Mouse (Mus musculus) gastrocnemius, postnatal 4 days (tissue): ENCODE data around the gene Ccdc69. TPM values are rescaled to one million over a fixed set of nuclear protein-coding genes. Genes with fewer than 3 reads are reported as not detected.

Source experiments
- DNase-seq, 2 experiments: peaks; one replicate each; pipeline ENCODE4 v3.0.0; 2021 to 2022; ENCODE audit warnings: low spot score in 2 of 2, mixed read lengths in 2 of 2
- total RNA-seq, 2 experiments: library from RNA; stranded (reverse); gene quantifications; 2 replicates each; pipeline ENCODE4 v1.2.3; 2021

Ccdc69 gene
- total RNA-seq, 2 experiments from 2014 or later = 13.2 to 17.9 TPM

DNA sequence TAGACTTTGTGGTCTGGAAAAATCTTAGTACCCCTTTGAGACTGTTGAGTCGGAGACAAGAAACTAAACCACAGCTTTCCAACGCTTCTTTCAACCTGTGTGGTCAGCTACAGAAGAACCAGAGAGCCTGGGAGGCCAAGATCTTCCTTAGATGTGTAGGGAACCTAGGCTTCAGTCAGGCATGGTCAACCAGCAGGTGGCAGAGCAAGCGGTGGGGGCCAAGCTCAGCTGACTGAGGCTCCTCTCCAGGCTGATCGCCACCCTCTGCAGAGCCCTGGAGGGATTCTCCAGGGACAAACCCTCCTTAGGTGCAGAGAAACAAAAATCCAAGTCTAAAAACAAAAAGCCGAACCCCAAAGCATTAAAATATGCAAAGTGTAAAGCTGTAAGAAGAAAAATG lies 31.3 kb downstream of the Ccdc69 start:
- DNase-seq = no peak

DNA sequence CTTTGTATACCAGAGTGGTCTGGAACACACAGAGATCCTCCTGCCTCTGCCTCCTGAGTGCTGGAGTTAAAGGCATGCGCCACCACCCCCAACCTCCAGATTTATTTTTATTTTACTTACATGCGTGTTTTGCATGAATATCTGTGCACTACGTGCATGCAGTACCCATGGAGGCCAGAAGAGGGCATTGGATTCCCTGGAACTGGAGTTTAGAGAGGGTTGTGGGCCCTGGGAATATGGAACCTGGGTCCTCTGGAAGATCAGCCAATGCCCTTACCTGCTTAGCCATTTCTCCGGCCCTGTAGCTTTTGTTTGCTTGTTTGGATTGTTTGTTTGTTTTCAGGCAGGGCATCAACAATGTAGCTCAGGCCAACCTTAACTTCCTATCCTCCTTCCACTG lies 36.6 kb downstream of the Ccdc69 start:
- DNase-seq = no peak

DNA sequence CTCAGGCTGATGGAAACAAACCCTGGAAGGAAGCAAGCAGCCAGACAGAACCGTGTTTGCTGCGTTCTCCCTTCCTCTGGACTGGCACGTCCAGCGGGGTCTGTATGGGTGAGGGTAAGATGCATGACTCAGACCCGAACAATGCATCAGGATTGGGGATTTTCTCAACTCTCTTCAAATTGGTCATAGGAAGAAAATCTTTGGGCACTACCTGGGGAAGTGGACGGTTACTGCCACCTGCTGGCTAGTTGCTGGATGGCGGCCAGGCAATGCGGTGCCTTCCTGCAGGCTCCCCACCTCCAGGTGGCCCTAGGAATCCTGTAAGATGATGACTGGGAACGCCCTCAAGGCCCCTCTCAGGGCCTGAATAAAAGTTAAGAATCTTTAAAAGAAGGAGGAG lies 38.3 kb downstream of the Ccdc69 start:
- peak; percentile 61 to 76 for DNase-seq

DNA sequence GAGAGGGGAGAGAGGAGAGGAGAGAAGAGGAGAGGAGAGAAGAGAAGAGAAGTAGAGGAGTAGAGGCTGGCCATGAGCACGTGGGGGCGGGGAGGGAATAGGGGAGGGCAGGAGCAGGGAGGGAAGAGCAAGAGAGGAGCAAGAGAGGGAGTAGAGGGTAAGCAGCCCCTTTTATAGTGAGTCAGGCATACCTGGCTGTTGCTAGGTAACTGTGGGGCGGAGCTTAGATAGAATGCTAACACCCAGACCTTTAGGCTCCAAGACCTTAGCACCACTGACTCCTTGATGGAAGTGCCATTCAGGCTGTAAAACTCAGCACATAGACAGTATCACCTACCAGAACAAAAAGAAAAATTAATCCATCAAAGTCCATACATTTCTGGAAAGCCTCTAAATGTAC lies 41.3 kb downstream of the Ccdc69 start:
- no peak for DNase-seq

DNA sequence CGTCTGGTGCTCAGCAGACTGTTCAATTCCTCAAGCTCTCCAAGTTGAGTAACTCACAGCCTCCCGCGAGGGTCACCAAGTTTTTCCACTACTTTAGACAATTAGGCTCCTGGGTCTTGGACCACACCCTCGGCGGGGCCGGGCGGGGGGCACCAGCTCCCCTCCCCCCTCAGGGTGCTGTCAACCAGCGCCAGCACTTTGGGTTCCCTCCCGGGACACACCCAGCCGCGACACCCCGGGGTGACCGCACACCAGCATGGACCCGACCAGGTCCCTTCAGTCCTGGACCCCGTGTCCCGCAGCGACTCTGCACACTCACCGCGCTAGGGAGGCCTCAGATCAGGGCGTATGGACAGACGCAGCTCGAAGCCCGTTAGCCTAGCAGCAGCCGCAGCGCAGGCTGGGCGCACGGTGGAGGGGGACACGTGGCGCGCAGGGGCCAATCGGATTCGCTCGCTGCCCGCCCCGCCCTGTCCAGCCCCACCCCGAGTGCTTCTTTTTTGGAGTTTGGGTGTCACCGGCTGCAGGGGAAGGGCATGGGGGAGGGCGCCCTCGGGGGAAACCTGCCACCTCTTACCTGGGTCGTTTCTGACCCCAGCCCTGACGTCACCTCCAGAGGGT lies 44.8 kb downstream of the Ccdc69 start, which contains the start of gene Anxa6:
TSS of gene Anxa6 (minus strand) at position 406 of the 621 bp plus-strand sequence.
- DNase-seq = peak; percentile 82 to 88

DNA sequence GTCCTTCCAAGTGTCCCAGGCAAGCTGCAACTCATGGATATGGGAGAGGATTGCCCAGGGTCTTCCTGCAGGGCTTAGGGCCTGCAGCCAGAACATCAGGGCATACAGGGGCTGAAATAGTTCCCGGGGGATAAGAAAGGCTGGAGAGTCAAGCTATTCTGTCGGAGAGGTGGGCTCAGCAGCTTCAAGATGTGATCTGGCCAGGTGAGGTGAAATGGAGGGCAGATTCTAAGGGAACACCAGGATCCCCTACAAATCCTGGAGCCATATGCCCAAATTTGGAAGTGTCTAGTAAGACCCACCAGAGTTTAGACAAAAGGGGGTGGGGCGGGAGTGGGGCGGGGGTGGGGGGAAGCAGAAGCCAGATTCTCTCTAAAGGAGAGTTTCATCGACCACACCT lies 45.6 kb downstream of the Ccdc69 start:
- no peak for DNase-seq

DNA sequence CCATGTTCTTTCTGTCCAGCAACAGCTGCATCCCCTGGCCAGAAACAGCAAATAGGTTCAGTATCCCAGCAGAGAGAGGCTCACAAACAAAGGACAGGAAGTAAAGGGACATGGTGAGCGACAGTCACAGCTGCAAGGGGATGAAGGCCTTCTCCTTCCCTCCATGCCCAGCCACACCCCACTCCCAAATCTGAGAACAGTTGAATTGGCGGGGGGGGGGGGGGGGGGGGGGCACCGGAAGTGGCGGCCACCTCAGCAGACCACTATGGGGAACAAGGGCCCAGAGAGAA lies 46.0 kb downstream of the Ccdc69 start:
- DNase-seq = no peak

DNA sequence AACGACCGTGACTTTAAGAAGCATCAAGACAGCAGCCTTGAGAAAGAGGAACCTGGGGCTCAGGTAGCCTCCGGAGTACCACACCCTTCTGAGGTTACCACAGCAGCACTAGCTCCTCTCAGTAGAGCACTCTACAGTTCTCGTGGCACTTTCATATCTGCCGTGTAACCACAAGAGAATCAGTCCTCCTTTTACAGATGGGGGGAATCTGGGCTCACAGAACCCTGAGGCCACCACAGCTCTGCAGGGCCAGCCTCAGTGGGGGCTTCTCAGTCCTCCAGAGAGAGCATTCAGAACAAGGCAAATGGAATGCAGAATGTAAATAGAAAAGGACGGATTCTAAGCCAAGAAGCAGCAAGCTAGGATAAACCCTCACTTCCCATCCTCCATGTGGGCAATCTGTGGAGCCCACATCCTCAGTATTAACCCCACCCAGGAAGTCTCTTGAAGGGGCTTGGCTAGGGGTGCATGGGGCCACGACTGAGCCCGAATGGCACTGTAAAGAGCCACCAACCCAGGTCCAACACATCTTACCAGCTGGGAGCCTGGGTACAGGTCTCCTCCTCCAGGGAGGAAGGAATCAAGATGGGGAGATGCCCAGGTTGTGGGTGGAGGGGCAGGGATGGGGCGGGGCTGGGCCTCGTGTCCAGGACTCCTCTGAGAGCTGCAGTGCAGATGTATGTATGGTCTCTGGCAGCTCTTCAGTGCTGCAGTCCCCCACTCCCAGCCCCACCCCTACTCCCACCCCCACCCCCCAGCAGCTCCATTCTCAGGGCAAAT lies 46.5 kb downstream of the Ccdc69 start:
- DNase-seq = no peak

DNA sequence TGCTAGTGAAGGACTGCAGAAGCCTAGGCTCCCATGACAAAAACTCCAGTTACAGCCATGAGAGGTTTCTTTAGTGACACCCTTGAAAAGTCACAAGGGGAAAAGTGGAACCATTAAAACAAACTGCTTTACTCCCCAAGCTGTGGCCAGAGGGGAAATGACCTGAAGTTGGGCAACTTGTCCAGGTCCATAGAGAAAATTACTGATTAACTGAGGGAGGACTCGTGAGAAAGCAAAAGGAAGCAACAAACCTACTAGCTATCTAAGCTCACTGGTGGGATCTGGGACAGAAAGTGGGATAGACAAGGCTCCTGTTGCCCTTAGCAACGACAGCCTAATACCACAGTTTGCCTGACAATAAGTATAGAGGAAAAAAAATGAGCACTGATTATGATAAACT lies 49.4 kb downstream of the Ccdc69 start:
- no peak for DNase-seq

DNA sequence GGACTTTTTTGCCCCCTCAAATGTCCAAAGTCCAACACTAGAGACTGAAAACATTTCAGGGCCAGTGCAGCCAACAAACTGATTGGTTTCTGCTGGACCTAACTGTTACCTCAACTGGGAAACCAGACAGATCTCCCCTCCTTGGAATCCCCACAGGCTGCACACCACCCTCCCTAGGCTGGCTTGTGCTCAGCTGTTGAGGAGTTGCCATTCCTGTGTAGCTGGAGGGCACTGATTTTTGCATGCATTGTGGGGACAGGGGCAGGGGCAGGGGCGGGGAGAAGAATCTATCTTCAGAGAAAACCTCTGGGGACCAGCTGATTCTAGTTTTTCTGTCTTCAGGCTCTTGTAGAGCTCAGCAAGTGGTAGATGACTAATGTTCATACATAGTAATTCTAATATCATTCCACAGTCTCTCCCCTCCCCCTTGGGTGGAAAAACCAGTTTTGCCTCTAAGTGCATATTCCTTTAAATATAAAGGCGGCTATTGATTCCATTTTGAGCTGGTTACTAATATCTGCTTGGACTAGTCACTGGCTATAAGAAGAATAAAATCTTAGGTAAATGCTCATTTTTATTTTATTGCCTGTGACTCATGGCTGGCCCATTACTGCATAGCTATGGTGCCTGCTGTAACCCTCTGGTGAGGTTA lies 50.6 kb downstream of the Ccdc69 start:
- DNase-seq = no peak

DNA sequence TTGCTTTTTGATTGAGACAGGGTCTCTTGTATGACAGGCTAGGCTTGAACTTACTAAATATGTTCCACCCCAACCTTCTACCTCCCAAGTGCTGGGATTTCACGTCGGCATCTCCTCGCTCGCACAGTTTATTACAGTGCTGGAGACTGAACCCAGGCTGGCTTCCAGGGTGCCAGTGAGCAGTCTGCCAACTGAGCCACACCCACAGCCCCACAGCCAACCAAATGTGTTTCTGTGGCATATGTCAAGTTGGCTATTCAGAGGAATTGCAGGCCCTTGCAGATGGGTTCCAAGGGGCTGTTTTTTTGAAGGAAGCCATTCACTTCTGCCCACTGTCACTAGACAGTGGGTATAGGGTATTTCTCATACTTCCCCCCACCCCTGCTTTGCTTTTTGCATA lies 52.0 kb downstream of the Ccdc69 start:
- DNase-seq = no peak

DNA sequence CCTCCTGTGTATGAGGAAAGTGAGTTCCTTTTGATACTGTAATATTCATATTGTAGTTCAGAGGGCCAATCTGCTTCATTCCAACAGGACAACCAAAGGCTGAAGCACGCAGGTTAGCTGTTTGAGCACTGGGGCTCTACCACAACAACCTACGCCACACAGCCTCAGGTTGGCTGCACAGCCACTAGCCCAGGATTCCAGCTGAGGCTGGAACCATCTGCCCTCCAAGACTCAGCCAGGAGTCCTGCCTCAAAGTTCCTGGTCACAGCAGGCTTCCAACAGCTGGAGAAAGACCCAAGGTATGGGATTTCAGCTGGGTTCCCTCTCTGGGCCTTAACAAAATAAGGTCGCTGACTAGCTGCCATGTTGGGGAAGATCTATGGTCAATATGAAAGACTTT lies 54.3 kb downstream of the Ccdc69 start:
- peak in 1 of 2 experiments; percentile 51 for DNase-seq

DNA sequence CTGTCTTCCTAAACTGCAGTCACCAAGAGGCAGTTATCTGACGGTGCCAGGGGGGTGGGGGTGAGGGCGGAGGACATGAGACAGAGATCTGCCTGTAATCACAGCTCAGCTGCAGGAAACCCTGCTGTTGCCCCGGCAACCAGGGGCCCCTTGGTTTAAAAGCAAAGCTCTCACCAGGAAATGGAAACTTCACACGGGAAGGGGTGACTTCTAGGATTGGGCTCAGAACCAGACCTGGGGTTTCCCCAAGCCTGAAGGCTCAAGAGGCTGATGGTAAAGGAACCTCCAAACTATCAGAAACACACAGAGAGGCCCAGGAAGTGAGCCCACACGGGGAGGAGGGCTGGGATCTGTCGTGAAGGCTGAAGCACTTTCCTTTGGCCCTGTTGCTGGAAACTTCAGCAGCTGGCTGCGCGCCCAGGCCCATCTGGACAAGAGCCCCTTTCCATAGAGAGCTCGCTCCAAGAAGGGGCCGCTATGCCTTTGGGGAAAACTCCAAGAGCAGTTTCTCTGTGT lies 54.8 kb downstream of the Ccdc69 start:
- DNase-seq = peak; percentile 89 to 95

DNA sequence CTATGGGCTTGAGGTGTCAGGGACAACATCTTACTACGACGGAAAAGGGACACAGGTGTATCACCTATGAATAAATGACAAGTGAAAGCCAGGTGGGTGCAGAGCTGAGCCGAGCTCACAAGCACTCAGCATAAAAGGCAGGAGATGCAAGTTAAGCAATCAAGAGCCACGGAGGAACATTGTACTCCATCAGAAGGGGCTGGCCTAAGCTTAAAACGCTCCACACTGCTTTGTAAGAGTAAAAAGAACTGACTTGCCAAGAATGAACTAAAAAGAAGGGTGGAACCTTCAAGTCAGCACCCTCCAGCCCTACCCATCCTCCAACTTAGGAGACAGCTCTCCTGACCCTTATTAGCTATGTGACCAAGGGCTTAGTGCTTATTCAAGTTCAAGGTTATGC lies 55.4 kb downstream of the Ccdc69 start:
- DNase-seq = no peak

DNA sequence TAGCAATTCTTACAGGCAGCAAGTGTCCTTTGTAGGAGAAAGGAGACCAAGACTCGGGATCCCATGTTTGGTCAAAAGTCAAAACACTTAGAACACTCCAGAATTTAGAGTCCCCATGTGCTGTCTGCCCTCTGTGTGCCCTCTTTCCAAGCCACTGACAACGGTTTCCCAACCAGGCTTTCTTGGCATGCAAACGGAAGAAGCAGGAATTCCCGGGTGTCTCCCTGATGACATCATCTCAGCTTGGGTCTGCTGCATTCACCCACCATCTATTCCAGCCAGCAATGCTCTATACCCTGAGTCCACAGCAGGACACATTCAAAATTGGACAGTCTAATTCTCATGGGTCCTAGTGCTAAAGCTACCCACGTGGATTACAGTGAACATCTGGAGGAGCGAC lies 56.1 kb downstream of the Ccdc69 start:
- no peak for DNase-seq

DNA sequence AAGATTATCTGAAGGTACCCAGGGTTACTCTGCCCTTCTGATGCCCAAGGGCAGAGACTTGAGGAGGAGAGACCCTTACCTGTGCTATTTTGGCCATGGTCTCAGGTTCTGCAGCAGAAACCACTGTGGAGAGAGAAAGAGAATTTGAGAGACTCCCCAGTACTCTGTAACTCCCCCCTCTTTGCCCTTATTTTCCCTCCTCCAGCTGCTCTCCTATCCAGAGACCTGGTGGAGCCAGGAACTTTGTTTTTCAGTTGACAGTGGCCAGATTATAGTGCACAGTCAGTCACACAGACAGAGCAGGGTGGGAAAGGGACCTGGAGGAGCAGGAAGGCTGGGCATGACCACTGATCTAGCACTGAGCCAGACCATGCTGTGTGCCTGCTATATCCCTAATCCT lies 56.5 kb downstream of the Ccdc69 start:
- DNase-seq = no peak

DNA sequence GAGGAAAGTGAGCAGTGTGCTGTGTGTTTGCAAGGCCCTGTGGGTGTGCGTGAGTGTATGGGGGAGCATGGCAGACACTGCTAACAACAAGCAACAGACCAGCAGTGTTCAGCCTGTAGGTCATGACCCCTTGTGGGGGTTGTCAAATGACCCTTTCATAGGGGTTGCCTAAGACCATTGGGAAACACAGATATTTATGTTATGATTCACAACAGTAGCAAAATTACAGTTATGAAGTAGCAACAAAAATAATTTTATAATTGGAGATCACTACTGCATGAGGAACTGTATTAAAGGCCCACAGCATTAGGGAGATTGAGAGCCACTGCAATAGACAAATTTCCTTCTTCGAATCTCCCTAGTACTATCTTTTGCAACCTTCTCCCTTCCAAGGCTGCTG lies 58.2 kb downstream of the Ccdc69 start:
- no peak for DNase-seq

DNA sequence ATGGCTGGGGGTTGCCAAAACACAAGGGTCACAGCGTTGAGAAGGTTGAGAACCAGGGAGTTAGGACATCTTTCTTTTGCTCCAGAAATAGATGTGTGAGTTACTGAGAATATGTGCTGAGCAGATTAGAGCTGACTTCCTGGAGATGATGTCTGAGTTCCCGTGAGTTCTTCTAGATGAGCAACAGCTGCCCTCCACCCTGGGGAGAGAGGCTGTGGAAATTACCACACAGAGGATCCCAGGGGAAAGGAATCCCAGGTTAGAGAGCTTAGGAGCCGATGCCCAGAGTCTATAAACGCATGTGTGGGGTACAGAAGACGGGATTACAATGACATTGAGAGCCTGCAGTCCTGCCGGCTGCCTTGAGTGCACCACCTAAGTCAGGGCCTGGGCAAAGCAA lies 59.9 kb downstream of the Ccdc69 start:
- no peak for DNase-seq

DNA sequence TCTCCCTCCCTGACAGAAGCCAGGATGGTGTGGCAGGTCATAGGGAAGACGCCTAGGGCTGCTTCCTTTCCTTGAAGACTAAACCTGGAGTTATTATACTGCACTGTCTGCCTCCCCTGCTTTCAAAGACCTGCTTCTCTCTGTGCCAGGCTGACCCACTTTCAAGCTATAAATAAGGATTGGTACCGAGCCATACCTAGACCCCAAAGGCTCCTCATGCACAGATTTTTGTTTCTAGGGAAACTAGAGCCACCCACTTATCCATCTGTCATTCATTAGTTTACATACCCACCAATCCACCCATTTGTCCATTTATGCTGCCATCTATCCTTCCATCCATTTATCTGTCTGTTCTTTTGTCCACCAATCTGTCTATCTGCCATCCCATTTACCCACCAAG lies 60.7 kb downstream of the Ccdc69 start:
- DNase-seq = no peak

DNA sequence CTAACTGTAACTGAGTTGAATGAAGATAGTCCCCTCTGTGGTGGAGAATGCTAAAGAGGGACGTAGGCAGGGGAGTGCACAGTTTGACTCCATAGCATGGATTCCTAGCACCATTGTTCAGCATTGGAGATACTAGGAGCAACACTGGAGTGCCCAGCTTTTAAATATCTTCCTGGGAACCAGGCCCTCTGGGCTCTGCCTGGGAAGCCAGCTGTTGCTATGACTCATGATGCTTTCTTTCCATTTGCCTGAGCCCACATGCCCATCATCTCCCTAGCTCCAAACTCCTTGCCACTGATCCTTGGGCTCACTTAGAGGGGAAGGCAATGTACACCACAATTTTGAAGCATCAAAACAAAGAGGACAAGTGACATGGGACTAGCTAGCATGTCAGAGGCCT lies 61.2 kb downstream of the Ccdc69 start:
- no peak for DNase-seq

DNA sequence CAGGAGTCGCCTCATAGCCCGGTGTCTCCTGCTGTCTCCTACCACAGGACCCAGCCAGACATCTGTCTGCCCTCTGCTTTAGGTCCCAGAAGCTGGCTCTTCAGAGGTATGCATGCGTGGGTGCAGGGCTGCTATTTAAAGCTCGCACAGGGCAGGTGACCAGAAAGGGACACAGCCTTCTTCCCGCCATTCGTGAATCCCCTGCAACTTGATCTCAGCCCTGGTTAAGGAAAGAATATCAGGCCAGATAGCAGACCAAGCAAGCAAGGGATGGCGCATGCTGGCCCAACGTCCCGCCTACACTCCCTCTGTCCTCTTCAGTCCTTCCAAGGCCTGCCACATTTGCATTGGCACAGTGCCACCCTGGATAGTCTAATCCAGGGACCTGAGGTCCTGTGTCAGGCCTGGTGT lies 62.1 kb downstream of the Ccdc69 start:
- peak in 1 of 2 experiments; percentile 63 for DNase-seq

DNA sequence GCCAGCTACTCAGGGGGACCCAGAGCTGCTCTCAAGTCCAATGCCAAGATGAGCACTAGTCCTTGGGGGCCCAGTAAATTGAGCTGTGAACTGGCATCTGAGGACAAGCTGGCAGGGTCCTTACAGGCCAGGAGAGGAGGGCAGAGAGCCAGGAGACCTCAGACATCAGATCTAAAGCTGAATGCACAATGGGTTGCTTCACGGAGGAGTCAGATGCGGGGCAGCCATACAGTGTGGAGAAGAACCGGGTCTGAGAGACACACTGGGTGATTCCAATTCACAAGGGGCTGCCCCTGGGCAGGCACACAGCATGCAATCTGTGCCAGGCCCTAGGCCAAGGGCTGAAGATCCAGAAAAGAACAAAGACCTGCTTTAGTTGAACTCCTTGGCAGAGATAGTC lies 62.7 kb downstream of the Ccdc69 start:
- DNase-seq = no peak
